Mouse (Mus musculus) lung, postnatal 10 days (tissue): Measurements from ENCODE around the gene Adnp.
A peak's percentile ranks its signal among the peaks of the same experiment; 100 is the strongest.
"Not testable (repeated sequence)": the region's sequence is repeated elsewhere in the genome, so short reads cannot be mapped to it uniquely, and the experiment has no call there.

Source experiments
- DNase-seq: peaks from one replicate; pipeline ENCODE4 v3.0.0; 2021

The Adnp gene

DNA sequence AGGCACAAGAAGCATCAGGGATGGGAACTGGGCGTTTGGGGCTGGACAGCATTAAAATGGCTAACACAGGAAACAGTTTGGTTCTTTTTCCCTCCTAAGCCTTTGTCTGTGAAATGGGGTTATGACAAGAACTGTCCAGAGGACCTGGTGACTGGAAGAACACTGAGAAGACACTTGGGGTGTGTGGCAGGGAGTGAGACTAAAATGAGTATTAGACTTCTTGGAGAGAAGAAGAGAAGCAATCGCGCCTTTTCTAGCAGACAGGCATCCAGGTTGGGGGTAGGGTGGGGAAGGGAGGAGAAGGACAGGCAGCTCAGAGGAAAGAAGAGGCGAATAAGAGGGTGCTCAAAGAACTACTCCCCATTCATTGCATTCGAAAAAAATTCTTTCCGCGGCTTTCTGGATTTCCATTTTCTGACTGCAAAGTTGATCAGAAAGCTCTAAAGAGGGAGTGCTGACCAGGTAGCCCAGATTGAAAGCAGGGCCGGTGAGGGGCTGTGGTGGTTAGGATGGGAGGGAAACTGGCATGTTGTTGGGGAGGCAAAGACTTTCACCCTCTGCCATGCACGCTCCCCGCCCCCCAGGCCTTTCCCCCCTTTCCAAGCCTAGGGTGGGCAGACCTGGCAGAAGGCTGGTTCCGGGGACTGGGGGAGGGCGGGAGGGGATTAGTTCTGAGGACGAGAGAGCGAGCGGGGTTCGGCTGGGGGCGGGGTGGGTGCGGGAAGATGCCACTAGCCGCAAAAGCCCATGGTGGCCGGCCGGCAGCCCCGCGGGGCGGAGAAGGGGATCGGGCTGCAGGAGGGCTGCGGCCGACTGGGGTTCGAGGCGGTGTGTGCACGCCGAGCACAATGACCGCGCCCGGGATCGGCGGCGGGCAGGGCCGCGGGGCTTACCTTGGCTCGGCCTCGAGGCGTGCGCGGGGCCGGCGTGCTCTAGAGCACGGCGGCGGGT is 956 bp downstream of the Adnp start:
- DNase-seq, result peak; percentile 32

DNA sequence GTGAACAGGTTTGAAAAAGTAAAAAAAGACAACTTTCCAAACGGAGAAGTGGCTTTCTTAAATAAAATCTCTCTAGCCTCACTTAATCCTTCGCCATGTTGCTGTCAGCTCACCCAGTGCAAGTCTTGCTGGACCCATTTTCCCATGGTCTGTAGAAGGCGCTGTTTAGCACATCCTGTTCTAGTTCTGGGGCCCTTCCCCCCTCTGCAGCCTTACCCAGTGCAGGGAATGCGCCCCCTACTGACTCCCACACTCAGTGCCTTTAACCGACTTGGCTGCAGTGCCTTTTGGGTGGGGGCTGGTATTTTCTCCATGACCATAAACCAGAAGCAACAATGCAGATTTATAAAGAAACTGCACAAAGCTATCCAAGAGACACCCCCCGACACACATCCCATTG is 1.6 kb downstream of the Adnp start:
- DNase-seq, result peak; percentile 97

DNA sequence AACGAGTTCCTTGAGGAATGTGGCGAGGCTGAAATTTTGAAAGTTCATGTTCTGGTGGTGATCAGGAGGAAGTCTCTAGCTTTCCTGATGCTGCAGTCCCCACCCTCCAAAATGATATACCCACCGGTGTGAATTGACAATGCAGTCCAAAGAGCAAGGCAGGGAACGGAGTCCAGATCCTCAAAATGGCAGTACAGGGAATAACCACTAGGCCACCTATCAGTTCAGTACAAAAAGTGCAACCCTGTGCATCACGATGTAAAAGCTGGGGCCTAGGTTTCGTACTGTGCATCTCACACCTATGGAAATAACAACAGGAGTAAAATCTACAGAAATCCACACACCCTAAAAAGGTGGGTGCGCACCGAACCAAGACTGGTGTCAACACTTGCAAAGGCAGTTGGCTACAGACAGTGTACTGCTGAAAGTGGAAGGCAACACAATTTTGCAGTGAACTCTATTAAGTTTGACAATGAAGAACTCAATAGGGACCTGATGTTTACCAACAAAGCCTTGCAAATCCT is 2.4 kb downstream of the Adnp start:
- no peak for DNase-seq

DNA sequence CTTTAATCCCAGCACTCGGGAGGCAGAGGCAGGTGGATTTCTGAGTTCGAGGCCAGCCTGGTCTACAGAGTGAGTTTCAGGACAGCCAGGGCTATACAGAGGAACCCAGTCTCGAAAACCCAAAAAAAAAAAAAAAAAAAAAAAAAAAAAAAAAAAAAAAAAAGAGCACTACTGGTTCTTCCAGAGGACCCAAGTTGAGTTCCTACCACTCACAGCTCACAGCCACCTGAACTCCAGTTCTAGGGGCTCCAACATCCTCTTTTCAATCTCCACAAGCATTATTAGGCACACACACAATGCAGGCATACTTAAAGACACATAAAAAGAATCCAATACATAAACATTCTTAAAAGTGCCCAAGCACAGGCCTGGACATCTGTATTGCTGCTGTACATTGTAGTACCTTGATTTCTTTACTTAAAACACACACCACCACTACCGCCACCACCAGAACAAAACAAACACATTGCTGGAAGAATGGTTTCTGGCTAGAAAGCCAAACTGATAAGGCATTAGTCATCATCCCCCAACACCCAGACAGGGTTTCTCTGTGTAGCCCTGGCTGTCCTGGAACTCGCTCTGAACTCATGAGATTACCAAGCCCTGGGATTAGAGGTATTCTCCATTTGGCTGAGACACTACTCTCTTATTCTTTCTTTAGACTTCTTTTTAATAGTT is 6.8 kb downstream of the Adnp start:
- no peak for DNase-seq

DNA sequence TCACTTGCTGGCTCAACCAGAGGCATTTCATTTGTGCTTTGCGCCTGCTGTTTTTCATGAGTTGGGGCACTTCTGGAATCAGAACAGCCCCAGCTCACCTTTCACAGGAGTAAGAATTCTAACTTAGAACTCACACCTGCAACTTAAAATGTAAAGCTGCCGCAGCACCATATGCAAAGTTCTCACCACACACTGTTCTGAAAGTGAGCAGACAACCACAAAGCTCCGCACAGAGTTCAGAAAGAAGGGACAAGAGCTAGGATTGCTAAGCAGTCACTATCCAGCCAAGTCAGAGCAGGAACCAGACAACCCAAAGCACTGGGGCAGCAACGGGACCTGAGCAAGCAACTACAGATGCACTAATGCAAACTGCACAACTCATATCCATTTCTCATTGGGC is 7.4 kb downstream of the Adnp start:
- no peak for DNase-seq

DNA sequence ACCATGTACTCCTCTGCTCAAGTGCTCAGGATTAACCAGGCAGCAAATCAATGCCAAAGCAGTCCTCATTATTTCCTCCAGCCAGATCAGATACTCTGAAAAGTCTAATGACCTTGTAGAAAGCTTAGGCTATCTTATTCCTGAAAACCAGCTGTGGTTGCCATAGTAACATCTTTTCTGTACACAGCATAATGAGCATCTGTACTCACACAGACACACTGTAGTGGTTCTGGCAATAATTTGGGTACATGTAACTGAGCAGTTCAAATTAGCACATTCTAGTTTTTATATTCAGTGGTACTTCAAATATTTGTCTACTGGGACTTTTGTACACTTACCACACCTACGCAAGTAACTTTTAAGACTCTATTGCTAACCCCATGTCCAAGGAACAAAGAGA is 8.5 kb downstream of the Adnp start:
- DNase-seq, result no peak

DNA sequence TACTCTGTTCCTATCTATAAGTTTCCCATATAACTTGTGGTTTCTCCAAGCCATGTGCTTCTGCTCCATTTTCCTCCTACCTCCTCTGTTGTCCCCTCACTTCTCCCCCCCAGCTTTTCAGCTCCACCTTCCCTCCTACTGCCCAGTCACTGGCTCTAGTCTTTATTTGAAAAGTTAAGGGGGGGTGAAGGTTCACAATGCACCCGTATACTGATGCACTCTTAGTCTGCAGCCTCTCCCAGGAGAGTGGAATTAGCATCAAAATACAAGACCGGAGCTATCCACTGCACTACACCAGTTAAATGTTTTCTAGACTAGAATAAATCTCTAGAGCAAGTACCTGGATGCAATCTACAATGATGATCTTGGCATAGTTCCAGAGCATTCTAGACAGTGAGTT is 11.2 kb downstream of the Adnp start:
- DNase-seq, result no peak

DNA sequence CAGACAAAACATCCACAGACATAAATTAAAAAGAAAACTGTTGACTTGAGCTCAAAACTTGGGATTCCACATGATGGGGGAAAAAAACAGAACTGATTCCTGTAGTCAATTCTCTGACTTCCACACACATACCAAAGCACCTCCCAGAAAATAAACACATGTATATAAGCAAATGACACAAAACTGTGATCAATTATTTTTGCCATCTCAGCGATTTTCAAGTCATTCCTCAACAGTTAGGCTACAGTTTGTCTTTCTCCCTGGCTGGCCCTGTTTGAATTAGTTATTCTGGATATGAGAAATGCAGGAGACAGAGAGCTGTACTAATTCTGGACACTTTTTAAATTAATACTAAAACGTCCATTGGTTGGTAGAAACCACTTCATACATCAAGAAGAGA is 13.2 kb downstream of the Adnp start:
- DNase-seq, result no peak

DNA sequence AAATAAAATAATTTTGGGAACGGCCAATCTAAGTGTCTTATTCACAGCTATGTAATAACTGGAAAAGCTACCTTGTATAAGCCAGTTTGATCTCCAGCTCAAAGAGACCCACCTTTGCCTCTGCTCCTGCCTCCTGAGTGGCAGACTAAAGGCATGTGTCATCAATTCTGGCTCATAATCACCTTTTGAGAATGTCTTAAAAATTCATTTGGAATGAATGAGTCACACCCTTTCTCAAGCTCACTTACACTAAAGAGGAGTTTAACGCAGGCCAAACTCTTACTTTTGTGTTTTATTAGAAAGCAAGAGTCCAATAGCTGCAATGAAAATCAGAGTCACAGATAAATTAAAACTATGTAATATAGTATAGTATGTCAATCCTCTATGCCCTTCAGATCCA is 15.1 kb downstream of the Adnp start:
- no peak for DNase-seq

DNA sequence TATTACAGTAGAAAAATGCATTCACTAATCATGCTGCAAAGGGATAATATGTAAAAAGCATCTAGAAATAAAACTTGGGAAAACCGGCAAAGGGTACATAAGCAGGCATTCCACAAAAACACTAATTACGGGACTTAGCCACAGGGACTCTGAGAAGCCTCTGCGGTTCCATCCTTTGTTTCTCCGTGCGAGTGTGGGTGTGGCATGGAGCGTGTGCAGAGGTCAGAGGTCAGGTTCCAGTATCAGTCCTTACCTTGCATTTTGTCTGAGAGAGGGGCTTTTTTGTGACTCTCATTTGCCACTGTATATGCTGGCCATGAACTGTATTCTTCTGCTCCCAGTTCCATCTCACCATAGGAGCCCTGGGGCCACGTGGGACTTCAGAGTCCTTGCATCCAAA is 31.0 kb downstream of the Adnp start:
- DNase-seq, result no peak

DNA sequence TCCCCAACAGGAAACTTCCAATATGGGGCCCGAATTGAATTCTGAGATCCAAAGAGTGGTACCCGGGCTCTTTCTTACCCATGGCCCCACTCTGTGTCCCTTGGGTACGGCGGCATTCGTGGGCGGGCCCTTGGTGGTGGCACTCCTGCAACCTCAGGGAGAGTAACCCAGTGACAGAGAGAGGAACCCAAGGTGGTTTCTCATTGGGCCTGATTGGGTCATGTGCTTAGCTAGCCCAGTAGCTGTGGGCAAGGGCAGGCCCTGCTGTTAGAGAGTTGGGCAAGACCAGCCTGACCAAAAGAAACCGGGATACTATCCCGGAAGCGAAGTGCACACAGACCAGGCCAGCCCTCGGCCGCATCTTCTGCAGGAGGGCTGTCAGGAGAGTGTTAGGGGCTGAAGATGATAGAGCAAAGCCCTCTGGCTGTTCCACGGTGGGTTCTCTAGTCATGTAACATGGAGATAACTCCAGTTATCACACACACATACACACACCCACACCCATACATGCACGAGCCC is 36.7 kb downstream of the Adnp start:
- peak; percentile 82 for DNase-seq

DNA sequence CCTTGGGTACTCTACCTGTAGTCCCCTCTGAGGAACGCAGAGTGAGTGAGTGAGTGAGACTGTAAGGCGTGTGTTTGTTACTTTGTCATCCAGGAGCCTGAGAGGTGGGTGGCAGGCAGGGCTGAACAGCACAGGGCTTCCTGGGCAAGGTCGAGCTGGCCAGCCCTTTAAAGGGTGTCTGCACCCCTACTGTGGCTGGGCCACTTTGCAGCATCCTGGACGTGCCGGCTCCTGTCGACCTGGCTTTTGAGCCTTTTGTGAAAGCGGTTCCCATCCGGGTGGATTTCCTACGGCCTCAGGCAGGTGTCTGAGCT is 37.2 kb downstream of the Adnp start:
- DNase-seq, result peak; percentile 9

DNA sequence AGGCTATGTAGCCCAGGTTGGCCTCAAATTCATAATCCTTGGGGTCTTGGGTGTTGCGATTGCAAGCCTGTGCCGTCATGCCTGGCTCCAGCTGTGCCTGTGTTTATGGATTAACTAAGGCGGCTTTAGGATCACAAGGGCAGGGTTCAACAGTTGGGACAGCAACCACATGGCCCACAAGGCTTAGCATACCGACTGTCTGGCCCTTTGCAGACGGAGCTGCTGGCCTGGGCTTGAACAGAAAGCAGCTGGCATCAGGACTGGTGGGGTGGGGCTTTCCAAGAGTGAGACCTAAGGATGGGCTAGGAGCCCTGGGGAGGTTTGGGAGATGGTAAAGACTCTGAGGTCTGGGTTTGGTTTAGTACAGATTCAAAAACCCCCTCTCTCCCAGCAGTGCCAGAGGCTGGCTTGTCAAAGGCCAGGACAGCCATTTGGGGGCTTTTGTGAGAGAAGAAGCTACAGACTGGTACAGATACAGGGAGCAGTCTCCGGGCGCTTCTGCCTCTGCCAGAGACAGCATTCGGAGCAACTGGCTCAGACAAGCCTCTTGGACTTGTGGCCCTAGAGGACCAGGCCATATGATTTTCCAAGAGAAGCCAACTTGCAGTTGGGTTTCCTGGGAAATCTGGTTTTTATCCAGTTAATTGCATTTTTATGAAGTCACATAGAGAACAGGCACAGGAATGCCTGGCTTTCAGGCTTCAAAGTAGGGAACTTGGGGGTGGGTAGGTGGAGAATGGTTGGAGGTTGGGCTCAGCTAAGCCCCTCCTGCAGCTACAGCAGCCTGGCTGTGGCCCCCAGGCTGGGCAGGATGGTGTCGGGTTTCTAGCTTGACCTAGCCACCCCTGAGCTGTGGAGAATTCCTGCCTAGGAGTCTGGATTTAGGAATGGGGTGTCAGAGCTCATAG is 37.8 kb downstream of the Adnp start:
- peak; percentile 72 for DNase-seq

DNA sequence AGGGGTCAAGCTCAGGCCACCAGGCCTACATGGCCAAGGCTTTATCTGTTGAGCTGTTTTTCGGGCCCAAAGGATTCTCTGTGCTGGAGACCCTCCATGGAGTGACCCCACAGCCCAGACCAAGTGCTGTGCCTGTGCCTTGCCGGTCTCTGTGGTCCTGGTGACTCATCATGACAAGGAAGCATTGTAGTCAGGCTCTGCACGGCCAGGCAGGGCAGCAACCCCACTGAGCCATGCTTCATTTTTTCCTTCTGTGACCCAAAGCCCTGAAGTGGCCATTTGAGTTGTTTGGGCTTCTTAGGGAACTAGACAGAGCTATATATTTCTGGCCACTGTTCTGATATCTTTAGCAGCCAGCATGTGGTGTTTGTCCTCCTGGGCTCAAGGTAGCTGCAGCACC is 39.1 kb downstream of the Adnp start:
- DNase-seq, result no peak

DNA sequence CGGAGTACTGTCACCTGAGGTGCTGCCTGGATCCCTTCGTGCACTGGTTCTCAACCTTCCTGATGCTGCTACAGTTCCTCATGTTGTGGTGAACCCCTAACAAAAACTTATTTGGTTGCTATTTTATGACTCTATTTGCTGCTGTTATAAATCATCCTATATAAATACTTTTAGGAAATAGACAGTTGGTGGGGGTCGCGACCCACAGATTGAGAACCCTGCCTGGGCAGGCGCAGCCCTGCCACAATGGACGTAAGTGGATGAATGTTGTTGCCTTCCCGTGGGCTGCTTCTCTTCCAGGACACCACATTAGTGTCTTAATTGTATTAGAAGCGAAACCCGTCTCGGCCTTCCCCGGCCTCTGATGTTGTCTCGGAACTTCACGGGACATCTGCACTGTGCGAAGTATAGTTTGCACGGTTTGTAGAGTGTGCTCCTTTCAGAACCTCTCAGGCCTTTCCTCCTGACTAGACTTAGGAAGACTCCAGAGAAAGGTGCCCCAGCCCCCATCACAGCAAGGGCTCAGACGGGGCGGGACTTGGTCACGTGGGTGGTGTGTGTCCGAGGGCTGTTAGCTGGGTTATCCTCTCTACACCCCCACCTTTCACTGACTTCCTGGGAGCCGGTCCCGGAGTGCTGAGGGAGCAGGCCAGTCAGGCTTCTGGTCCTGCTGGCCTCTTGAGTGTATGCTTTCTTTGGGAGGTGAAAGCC is 40.0 kb downstream of the Adnp start:
- peak; percentile 78 for DNase-seq

DNA sequence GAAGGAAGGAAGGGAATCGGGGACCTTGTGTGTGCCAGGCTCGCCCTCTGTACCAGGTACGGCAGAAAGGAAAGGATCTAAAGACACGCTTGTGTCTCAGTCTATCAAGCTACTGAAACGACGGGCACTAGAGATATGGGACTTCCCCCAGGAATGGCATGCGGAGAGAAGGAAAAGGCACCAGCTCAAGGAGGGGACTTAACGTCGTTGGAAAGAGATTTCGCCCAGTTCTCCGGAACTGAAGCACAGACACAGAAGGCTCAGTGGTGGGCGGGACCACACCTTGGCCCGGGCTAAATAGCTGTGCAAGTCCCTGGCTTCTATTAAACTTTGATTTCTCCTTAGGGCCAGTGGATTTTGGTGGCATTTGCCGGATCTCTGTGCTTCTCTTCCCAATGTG is 44.9 kb downstream of the Adnp start:
- DNase-seq, result peak; percentile 39

DNA sequence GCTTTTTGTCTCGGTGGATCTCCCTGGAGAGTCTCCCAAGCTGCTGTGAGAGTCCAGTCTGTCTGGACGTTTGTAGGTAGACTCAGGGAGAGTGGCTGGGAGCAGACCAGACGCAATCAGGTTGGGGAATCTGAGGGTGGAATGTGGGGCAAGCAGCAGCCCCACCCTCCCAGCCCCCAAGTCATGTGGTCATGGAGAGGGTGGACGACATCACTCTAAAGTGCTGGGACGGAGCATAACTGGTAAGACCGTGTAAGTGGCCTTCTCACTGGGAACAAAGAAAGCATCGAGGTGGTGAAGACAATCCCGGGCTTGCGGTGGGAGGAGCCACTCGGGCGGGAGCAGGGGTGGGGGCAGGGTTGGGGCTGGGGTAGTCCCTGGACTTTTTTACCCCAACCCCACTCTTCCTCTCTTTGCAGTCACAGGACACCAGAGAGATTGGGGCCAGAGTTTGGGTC is 45.4 kb downstream of the Adnp start:
- DNase-seq, result peak; percentile 39

DNA sequence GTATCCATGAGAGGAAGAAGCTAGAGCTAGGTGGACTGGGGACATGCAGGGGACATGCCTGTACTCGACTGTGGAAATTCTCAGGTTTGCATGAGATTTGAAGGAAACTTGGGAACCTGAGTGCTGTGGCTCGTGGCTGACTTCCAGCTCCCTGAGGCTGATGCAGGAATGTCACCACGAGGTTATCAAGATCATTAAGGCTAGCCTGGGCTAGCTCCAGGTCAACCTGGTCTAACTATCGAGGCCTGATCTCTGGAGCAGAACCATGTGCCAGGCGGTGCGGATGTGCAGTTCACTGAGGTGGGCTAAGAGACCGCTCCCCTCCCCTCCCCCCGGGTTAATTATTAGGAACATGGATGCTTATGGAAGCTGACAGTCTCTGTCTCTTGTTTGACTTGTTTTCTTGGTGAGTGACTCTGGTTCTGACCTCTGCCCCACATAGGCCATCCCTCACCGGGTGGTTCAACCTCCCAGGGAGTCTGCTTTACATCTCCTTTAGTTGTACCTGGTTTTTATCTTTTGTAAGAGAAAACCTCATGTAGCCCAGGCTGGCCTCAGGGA is 46.5 kb downstream of the Adnp start:
- DNase-seq, result no peak

DNA sequence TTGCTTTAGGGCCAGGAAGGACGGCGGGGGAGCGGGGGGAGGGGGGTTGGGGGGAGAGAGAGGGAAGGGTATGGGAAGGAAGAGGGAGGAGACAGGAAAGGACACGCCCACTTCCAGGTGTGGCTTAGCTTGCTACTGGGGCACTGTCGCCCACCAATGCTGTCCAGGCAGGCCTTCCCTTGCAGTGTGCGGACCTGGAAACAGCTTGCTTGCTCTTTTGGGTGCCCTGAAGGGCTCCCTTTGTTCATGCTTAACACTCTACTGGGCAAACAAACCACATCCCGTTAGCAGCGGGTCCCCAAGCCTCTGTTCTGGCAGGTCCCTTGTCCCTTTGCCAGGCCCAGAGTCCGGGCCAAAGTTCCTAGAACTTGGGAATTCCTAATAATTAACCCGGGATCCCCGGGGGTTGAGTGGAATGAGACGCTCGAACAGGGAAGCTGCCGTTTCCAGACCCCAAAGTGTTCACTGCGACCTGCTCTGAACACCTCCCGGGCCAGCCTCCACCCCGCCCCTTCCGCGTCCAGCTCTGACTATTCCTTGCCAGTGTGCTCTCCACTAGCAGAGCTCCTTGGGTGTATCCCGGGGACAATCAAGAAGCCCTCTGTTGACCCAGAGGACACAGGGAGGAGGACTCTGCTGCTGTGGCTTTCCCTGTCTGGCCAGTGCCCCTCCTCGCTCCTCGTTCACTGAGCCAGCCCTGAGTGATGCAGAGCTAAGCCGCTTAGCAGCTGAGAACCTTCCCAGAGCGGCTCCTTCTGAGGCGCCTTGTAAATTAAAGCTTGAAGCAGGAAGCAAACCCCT is 47.8 kb downstream of the Adnp start:
- peak; percentile 78 for DNase-seq

DNA sequence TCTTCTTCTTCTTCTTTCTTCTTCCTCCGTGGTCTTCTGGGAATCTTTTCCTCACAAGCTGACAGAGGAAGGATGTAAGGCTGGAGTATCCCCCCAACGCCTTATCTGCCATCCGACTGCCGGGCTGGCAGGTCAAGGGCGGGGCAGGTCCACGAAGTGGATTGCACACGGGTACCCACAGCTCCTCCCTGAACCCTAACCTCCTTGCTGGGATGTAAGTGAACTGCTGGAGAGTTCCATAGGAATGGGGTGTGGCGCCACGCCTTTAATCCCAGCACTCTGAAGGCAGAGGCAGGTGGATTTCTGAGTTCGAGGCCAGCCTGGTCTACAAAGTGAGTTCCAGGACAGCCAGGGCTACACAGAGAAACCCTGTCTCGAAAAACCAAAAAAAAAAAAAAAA is 48.9 kb downstream of the Adnp start:
- DNase-seq, result not testable (repeated sequence)

DNA sequence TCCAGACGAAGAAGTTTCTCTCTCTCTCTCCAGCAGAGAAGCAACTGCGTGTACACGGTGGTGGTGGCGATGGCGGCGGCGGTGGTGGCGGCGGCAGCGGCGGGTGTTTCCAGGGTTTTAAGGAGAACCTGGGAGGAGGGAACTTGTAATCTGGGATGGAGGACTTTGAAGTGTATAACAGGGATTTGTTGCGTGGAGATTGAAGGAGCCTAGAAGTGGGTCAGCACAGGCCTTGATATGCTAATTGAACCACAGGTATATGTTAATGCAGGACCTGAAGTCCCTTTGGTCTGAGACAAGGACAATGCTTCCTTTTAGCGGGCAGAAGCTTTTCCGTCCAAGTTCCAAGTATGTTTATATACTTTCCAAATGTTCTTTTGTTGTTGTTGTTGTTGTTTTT is 50.6 kb downstream of the Adnp start:
- DNase-seq, result no peak
